Mouse (Mus musculus) lung, postnatal 14 days (tissue): ENCODE measurements around the gene Kcnab2.
A peak's percentile ranks its signal among the peaks of the same experiment; 100 is the strongest.

Experiments used
- DNase-seq: peaks from one replicate; pipeline ENCODE4 v3.0.0; 2021

Gene Kcnab2

GRCm38 (mm10) chr4:152451371-152451770, 26.3 kb downstream of the Kcnab2 start:
- DNase-seq, result no peak

- DNase-seq, result peak; percentile 20
These were observed 29.0 kb downstream of the Kcnab2 start for GRCm38 (mm10) chr4:152448666-152449018.

- no peak for DNase-seq
These were observed 29.7 kb downstream of the Kcnab2 start for GRCm38 (mm10) chr4:152447731-152448665.

- DNase-seq, result peak; percentile 18
These were observed 31.5 kb downstream of the Kcnab2 start for GRCm38 (mm10) chr4:152446178-152446577.

- DNase-seq, result no peak
These were observed 36.1 kb downstream of the Kcnab2 start for GRCm38 (mm10) chr4:152441536-152441935.

- no peak for DNase-seq
These were observed 36.8 kb downstream of the Kcnab2 start for GRCm38 (mm10) chr4:152440882-152441281.

GRCm38 (mm10) chr4:152435255-152435654, 42.4 kb downstream of the Kcnab2 start:
- peak; percentile 80 for DNase-seq

GRCm38 (mm10) chr4:152434836-152435235, 42.8 kb downstream of the Kcnab2 start:
- peak; percentile 89 for DNase-seq

GRCm38 (mm10) chr4:152432308-152432707, 45.4 kb downstream of the Kcnab2 start:
- peak; percentile 34 for DNase-seq

- no peak for DNase-seq
These were observed 49.4 kb downstream of the Kcnab2 start for GRCm38 (mm10) chr4:152428259-152428658.

GRCm38 (mm10) chr4:152424922-152425321, 52.7 kb downstream of the Kcnab2 start:
- DNase-seq, result no peak

- DNase-seq, result peak; percentile 46
These were observed 53.3 kb downstream of the Kcnab2 start for GRCm38 (mm10) chr4:152424341-152424740.

GRCm38 (mm10) chr4:152423576-152423975, 54.1 kb downstream of the Kcnab2 start:
- DNase-seq, result no peak

- DNase-seq, result no peak
These were observed 59.2 kb downstream of the Kcnab2 start for GRCm38 (mm10) chr4:152418229-152419060.

GRCm38 (mm10) chr4:152412524-152413080, 65.1 kb downstream of the Kcnab2 start:
- no peak for DNase-seq

- no peak for DNase-seq
These were observed 66.7 kb downstream of the Kcnab2 start for GRCm38 (mm10) chr4:152410961-152411360.

- no peak for DNase-seq
These were observed 71.1 kb downstream of the Kcnab2 start for GRCm38 (mm10) chr4:152406531-152406930.

GRCm38 (mm10) chr4:152405671-152406201, 71.9 kb downstream of the Kcnab2 start:
- DNase-seq, result no peak

- DNase-seq, result no peak
These were observed 72.5 kb downstream of the Kcnab2 start for GRCm38 (mm10) chr4:152405143-152405542.

- DNase-seq, result no peak
These were observed 78.7 kb downstream of the Kcnab2 start for GRCm38 (mm10) chr4:152398926-152399325.

- DNase-seq, result no peak
These were observed 85.0 kb downstream of the Kcnab2 start for GRCm38 (mm10) chr4:152392627-152393026.

- DNase-seq, result peak; percentile 4
These were observed 85.5 kb downstream of the Kcnab2 start for GRCm38 (mm10) chr4:152392192-152392591.

- DNase-seq, result peak; percentile 18
These were observed 92.0 kb downstream of the Kcnab2 start for GRCm38 (mm10) chr4:152385644-152386043.
